Mouse (Mus musculus) gastrocnemius, postnatal 10 days (tissue): ENCODE data around the gene Nudt22. TPM values are rescaled to one million over a fixed set of nuclear protein-coding genes. Genes with fewer than 3 reads are reported as not detected.
A peak's percentile ranks its signal among the peaks of the same experiment; 100 is the strongest.
"Not testable (repeated sequence)": the region's sequence is repeated elsewhere in the genome, so short reads cannot be mapped to it uniquely, and the experiment has no call there.

Experiments
- DNase-seq: peaks from one replicate; pipeline ENCODE4 v3.0.0; 2021; ENCODE audit warnings: mixed read lengths
- total RNA-seq, 2 experiments: library from RNA; stranded (reverse); gene quantifications; 2 replicates each; pipeline ENCODE4 v1.2.3; 2021

Nudt22 gene
- total RNA-seq, 2 experiments from 2014 or later, result 16.6 to 21.4 TPM

DNA sequence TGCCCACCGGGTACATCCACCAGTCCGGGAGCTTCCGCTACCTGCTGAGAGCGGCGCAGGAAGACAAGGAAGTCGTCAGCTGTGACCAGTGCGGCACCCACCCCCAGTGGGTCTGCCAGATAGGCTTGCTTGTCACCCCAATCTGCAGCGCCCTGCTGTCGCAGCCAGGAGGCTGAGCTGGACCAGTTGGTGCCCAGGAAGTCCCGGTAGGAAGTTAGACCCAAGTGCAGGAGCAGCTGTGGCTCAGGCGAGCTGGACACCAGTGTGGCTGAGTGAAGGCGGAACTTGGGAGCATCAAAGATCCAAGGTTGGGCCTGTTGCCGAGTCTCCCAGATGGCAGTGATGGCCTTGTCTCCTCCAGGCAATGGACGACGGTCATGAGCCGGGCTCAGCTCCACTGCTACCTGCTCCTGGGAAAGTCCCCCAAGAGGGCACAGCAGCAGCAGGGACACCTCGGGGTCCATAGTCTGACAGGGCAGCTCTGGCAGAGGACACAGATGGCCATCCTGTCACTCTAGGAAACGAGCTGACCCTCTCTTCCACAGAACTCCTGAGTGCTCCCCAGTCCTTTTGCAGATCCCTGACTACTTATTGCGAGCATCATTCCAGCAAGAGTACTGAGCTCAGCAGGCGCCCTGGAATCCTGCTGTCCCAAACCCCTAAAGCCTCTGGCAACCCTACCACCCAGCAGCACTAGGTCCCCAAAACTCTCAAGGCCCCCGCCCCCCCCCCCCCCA is 494 bp downstream of the Nudt22 start:
- DNase-seq, result no peak

DNA sequence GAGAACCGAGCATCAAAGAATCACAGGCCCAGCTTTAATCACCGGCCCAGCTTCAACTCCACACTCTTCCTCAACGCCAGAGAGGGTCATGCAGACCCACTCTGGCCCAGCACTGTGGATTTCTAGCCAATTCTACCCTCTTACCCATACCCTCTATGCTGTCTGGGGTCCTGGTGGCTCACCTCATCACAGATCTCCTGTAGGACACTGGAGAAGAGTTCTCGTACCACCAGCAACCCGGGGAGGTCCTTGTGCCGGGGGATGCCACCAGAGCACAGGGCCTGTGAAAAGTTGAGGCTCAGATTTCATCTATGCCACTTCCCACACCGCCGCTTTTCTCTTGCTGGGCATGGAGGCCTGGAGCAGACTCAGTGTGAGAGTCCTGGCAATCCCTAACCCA is 1.4 kb downstream of the Nudt22 start:
- DNase-seq, result no peak

DNA sequence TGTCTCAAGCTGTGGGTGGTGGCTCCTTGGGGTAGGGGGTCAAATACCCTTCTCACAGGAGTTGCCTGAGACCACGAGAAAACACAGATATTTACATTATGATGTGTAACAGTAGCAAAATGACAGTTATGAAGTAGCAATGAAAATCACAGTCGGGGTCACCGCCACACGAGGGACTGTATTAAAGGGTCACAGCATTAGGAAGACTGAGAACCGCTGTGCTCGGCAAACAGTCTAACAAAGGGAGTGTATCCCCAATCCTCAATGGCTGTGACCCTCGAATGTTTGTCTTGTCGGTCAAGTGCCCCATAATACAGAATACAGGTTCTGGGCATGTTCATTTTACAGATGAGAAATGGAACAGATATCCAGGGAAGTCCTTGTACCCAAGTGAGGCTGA is 1.9 kb downstream of the Nudt22 start:
- DNase-seq, result no peak

DNA sequence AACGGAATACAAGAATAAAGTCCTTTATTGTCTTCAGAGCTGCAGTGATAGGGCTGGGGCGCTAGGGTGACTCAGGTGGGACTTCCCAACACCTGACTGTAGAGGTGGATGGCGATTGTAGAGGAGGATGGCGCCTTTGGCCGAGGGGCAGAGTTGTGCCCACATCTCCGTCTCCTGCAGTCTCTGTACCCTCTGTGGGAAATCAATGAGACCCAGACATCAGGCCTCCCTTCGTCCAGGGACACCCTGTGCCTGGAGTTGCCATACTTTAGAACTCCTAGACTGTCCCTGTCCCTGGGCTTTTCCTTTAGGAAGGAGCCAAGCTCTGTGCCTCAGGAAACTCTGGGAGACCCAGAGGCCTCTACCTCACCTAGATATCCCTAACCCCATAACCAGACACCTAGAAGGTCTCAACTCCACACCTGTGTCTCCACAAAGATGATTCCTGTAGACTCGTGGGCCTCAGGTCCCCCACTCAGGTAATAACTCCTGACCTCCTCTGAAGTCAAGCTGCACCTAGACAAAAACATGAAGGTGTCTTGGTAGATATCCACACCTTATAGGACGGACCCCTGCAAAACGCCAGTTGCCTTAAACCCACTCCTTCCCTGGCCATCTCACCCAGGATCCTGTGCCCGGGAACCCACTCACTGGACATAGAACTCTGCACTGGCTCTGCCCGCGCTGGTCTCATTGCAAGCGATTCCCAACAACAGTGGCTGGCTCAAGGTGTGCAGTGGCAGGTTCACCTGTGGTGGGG is 2.7 kb downstream of the Nudt22 start:
- DNase-seq, result no peak

DNA sequence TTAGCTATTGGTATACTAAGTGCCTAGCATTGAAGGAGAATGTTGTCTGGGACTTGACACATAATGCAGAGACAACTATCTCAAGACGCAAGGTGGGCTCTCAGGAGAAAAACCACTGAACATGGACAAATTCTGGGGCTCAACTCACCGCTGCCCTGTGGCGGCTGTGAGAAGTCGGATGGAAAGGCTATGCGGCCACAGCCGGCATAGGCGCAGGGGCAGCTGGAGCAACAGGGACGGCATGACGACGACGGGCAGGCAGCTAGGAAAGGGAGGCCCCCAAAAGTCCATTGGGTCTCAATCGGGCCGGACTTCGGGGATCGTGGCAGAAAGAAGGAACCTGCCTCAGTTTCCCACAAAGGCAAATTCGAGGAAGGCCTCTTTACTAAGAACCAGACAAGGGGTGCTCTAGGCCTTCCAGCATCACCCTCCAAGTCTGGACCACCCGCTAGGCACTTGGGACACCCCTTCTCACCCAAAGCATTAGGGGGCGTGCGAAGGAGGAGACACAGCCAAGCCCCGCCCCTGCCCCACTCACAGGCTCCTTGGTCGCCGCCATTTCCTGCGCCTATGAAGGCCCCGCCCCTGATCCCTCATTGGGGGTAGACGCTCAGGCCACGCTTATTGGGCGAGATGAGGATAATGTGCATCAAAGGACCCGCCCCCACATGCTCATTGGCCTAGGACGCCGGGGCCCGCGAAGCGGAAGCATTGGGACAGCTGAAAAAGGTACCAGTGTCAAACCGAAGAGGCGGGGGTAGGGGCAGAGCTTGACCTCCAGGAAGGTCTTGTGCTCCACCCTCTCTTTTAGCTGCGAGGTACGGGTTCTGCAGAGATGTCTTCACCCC is 3.7 kb downstream of the Nudt22 start, which contains the start of gene Dnajc4:
Gene Dnajc4 (minus strand): TSS at position 562 of the 848 bp plus-strand sequence.
- peak; percentile 91 for DNase-seq

DNA sequence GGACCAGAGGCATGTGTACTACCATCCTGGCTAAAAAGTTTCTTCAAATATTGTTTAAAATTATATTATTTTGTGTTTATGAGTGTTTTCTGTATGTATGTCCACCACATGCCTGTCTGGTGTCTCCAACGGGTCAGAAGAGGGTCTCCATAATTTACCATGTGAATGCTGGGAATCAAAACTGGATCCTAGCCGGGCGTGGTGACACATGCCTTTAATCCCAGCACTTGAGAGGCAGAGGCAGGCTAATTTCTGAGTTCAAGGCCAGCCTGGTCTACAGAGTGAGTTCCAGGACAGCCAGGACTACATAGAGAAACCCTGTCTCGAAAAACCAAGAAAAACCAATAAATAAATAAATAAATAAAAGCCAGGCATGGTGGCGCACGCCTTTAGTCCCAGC is 4.8 kb downstream of the Nudt22 start:
- not testable (repeated sequence) for DNase-seq

DNA sequence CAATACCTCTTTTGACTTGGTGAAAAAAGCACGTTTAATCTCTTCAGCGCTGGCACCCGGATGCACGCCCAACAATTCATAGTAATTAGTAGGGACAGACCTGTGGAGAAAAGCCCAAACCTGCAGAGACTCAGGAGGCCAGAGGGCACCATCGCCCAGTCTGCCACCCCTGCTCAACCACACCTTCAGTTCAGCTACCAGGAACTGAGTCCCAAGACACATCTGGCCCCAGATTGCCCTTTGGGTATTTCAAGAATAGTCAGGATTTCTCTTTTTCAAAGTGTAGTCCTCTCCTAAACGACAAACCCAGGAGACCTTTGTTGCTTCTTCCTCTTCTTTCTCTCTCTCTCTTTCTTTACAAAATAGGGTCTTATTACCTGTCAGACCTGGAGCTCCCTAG is 5.2 kb downstream of the Nudt22 start:
- DNase-seq, result no peak

DNA sequence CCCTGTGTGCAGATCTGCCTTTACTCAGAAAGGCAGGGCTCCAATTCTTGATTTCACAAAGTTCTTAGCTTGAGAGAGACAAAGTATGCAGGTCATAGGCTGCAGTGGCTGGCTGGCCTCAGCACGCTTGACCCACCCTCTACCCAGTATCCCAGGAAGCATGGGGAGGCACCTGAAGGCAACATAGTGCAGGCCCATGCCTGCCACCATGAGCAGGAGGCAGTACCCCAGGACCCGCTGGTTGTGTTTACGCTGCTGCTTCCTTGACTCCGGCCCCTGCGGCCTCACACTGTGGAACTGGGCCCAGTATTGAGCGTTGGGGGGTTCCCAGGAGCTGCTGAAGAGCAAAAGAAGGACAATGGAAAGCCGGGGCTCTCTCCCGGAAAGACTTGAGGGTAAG is 6.7 kb downstream of the Nudt22 start:
- DNase-seq, result no peak

DNA sequence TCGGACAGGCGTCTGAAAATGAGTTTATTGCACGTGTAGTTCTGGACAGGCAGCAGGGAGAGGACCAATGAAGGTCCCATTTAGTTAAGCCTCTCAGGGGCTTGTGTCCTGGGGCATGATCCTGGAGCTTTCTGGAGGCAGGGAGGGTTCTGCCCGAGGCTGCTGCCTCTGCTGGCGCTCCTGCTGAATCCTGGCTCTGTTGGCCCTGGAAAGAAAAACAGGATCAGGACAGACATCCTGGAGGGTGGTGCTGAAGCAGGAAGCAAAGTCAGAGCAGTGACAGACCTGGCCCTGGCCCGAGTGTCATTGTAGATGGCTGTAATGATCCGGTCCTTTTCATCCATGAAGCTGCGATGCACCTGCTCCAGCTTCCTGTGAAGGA is 8.0 kb downstream of the Nudt22 start:
- no peak for DNase-seq

DNA sequence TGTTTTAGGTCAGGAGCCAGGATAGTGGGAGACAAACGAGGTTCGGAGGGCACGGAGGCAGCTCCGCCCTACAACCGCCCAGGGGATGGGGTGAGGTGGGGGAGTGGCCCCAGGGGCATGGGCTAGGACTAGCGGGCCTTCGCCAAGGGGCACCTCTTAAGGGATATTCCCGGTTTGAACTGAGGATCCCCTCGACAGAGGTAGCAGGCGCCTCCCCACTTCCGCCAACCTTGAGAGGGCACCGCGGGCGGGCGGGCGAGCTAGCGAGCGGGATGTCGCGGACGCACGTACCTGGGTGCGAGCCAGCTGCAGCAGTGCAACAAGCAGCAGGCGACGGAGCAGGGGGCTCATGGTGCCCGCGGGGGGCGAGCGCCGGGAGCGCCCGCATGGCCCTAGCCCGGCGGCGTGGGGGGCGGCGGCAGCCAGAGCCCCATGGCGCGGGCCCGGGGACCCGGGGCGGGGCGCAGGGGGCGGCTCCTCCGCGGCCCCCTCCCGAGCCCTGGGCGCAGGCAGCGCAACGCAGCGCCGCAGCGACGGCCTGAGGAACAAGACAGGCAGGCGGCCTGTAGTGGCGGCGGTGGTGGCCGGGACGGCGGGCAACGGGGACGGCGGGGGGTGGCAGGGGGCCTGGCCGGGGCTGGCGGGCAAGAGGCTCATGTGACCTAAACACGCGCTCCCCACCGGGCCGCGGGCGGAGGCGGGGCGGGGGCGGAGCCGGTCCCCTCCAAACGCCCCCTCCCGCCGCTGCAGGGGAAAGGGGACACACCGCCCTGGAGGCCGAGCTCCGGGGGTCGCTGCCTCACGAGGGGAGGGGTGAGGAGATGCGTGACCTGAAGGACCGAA is 8.6 kb downstream of the Nudt22 start, which contains the start of gene Vegfb:
Gene Vegfb (minus strand): TSS at position 591 of the 843 bp plus-strand sequence.
- DNase-seq, result peak; percentile 72

DNA sequence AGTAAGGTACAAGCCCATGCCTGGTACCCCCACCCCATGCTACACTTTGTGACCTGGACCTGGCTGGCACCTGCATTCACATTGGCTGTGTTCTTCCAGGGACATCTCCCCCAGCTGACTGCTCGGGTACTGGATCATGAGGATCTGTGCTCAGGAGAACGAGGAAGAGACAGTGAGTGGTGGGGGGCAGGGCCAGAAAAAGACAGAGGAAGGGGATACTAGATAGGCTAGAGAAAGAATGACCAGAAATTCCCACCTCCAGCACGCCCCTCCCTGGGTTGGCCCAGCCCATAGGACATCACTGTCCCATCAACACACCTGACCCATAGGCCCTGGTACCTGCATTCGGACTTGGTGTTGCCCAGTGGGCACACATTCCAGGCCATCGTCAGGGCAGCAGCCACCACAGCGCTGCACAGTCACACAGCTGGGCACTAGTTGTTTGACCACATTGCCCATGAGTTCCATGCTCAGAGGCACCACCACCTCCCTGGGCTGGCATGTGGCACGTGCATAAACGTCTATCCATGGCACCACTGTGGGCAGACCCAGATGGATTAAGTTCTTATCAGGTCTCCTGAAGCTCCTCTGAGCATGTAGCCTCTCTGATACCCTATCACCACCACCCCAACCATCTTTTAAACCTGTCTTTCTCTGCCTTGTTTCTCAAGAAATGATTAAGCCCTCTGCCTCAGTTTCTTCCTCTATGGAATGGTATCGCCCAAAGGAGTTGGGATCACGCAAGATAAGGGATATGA is 9.8 kb downstream of the Nudt22 start:
- no peak for DNase-seq

DNA sequence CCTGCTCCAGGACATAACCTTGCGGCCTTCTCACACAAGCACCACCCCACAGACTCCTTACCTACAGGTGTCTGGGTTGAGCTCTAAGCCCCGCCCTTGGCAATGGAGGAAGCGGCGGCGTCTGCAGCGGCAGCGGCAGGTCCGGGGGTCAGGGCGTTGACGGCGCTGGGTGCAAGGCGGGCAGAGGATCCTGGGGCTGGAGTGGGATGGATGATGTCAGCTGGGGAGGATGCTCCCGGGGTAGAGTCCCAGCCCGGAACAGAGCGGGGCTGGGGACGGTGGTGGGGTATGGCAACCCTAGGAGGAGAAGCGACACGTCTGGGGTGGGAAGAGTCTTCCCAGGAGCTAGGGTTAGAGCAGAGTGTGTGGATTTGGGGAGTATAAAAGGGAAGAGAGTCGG is 10.6 kb downstream of the Nudt22 start:
- DNase-seq, result no peak

DNA sequence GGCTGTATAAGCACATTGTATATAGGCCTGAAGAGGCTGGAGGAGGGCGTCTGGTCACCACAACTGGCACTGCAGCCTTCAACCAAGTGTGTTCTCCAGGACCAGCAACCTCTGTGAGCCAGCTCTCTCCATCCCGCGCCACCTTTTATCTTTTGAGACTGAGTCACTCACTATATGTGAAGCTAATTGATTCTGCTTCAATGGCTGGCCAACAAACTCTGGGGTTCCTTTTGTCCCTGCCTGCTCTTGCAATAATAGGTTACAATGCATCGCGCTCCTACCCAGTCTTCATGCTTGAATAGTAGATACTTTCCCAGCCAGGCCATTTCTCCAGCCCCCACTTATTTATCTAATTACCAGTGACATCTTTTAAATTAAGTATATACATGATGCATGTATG is 12.3 kb downstream of the Nudt22 start:
- DNase-seq, result no peak

DNA sequence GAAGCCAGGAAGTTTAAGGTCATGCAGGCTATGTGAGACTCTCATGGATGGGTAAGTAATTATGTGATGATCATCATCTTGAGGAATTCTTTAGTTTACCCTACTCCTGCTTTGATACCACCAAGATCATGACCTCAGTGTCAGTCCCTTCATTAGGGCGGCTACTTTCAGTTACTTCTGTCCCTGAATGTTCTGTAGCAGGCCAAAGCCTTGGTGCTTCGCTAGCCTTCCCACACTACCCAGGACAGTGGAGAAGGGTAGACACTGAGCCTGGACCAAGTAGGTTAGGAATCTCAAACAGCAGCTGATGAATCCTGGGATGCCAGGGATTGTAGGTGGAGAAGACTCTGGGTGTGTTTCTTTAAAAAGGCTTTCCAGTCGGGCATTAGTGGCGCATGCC is 14.5 kb downstream of the Nudt22 start:
- DNase-seq, result no peak

DNA sequence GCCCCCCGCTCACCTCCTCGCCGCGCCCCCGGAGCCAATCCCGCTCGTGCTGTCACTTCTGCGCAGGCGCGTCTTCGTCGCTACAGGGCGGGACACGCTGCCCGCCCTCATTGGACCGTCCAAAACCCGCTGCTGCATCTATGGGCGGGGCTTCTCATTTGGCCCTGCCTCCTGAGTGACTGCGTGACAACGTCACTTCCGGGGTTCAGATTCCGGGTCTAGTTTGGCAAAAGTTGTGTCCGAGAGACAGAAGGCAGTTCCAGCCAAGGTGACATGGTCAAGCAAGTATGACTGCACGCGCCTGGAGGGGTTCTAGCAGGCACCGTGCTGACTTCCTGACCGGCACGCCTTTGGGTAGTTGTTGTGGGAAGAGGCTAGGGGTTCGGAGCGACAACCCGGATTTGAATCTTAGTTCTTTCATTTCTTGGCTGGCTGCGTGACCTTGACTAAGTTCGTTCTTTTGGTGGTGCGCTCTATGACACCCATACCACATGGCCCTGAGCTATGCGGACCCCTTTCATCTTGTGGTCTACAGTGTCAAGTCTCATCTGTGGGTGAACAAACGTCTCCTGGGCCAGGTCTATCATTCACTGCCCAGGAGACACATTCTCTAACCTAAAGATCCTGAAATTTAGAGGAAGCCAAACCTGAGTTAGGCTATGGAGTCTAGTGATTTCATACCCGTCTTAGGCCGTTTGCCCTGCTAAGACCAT is 15.4 kb downstream of the Nudt22 start, which contains the start of gene Fkbp2:
Gene Fkbp2 (minus strand): TSS at position 121 of the 713 bp plus-strand sequence.
- DNase-seq, result peak; percentile 99

DNA sequence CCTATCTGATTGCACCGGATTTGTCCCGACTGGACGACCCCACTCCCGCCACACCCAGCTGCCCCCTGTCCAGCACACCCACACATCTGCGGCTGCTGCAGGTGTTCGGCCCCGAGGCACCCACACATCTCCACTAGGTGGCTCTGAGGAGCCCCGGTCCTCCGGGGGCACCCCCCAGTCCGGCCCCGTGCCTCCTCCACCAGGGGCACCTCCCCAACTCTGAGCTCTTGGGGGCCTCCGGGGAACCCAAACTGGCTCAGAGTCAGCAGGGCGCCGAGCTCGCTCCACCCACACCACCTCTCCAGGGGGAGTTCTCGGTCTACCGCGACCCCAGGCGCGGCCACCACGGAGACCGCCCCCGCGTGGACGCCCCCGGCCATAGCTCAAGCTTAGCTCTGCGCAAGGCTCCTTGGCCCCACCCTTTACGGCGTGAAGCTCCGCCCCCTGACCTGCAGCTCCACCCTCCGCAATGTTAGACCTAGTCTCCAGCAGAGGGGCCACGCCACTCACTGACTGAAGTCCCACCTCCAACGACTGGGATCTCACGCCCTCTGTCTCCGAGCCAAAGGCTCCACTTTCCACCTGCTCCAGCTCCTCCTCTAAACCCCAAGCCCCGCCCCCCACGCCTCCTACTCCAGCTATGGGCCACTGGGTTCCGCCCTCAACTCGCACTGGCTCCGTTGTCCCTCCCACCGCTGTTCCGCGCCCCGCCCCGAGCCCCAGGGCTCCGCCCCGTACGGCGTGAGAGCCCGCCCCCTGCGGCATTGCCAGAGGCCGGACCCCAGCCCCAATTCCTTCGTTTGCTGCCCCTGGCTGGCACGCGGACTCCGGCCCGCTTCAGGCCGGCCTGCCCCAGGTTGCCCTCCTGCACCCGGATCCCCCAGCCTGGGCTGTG is 16.2 kb downstream of the Nudt22 start:
- peak; percentile 100 for DNase-seq

DNA sequence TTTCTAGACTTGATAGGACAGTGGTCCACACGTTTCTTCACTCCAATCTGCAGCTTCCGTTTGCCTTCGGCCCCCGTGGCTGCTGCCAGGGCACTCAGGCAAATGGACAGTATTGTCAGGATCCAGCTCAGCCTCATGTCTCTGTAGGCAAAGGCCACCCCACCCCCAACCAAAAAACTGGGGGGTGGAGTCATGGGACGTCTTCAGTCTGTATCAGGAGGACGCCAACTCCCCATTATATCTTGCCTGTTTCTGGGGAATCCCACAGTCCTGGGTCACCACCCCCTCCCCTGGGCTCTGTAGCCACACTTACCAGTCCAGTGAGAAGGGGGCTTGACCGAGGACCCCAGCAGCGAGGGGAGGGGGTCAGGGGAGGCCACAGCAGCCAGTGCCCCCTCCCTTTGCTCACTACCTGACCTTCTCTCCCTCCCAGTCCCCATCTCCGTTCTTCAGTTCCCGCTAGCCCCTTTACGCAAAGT is 16.9 kb downstream of the Nudt22 start:
- peak; percentile 42 for DNase-seq

DNA sequence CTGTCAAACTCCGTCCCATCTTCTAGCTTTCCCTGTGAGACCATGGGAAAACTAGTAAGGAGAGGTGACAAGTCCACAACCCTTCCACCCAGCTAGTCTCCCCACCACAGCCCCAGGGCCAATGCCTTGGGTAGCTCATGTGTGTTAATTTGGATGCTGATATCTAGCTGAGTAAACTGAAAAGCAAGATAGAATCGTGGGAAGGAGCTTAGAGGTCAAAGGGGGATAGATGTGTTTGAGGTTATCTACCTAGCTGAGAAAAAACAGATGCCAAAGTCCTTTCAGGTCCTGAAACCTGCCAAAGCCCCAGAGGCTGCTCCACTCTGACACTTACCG is 17.3 kb downstream of the Nudt22 start:
- DNase-seq, result no peak
